Mouse (Mus musculus) v-Abl transformed pro-B cells (cell line): Measurements from ENCODE around the gene Astn2.

Experiments
- in situ Hi-C, 2 experiments: fragments of 400-800 bp; cut with MboI; formaldehyde crosslinking; loops; one replicate each; pipeline ENCODE4 v1.15.1; 2025; ENCODE audit not compliant: unreplicated experiment in 2 of 2

Gene Astn2

GRCm38 (mm10) chr4:65888332-65888993 lies 515.9 kb downstream of the Astn2 start:
- in situ Hi-C loops, result no loop called here

- in situ Hi-C loops, result no loop called here
Measured at GRCm38 (mm10) chr4:65886862-65887261, 517.5 kb downstream of the Astn2 start.

GRCm38 (mm10) chr4:65885921-65886320 lies 518.5 kb downstream of the Astn2 start:
- in situ Hi-C loops, result no loop called here

GRCm38 (mm10) chr4:65874236-65874781 lies 530.1 kb downstream of the Astn2 start:
- in situ Hi-C loops, result no loop called here

DNA sequence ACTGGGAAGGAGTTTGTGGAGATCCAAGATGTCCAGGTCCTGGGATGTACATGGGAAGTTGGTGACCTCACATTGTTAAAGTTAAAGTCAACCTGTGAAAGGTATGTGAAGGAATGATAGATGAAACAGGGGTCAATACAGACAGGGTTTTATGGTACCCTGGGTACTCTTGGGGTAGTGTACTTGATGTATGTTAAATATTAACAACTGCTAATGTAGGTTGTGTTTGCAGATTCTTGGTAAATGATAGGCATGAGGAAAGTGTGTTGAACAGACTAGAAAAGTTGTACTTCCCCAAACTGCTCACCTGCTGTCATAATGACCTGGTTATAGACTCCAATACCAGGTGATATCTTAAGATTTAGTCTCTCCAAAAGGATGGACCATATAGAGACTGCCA lies 539.9 kb downstream of the Astn2 start:
- in situ Hi-C loops, result no loop called here

DNA sequence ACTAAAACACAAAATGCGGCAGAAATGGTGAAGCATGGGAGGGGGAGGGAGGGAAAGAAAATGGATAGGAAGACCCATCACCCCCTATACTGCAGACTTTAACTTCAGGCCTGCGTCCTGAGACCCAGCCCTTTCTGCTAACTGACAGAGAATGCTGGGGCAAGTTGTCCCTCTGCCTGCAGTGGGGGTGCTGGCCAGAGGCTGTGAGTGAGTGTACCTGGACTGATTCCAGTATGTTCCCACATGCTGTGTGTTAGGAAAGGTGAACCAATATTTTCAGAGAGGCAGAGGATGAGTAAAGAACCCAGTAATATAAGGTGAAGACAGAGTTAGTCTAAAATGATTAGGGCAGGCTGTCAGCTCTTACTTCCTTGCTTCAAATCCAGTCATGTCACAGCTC lies 561.2 kb downstream of the Astn2 start:
- in situ Hi-C loops, result no loop called here

GRCm38 (mm10) chr4:65839550-65840000 lies 564.8 kb downstream of the Astn2 start:
- in situ Hi-C loops, result no loop called here

- in situ Hi-C loops, result no loop called here
Measured at GRCm38 (mm10) chr4:65838781-65839180, 565.6 kb downstream of the Astn2 start.

DNA sequence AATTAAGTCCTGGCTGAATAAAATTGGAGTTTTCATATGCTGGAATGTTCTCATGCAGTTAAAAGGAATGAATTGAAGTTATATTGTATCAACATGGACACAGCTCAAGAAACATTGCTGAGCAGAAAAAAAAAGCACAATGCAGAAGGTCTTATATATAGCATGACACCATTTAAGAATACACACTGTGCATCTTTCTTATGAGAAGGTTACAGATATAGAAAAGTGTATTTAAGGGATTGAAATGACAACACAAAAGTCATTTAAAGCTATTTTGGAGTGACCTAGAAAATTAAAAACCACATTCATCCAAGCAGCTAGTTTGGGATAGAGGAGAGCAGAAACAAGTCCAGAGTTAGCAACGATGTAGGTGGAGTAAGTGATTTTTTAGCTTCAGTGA lies 571.4 kb downstream of the Astn2 start:
- in situ Hi-C loops, result no loop called here

DNA sequence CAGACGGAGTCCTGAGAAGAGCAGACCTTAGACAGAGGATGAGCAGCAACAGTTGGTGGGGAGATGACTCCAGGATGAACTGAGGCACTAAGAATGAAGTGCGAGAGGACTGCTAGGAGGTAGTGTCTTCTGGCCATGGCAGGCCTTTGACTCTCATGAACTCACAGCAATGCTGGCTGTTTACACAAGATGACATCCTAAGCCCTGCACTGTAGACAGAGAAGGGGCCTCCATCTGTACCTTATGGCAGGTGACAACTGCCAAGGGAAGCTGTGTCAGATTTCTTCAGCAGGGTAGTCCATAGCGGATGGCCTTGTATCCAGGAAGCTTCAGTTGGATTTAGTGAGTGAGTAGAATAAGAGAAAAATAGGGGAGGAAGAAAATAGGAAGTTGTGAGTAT lies 572.5 kb downstream of the Astn2 start:
- in situ Hi-C loops, result no loop called here

DNA sequence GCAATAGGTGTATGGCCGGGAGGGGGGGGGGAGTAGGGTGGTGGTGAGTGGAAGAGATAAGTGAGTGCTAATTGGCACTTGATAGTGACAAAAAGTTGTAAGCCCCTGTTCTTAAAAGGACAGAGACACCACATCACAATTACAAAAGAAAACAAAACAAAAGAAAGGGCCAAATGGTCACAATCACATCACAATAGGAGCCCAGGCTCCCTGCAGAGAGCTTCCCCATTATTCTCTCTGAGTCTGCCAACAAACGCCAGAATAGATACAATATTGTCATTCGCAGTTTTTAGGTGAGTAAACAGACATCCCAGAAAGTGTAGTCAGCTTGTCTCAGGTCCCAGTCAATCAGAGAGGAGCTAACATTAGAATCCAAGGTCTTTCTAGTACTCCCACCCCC lies 573.9 kb downstream of the Astn2 start:
- in situ Hi-C loops, result no loop called here

- in situ Hi-C loops, result no loop called here
Measured at GRCm38 (mm10) chr4:65821070-65821469, 583.3 kb downstream of the Astn2 start.

DNA sequence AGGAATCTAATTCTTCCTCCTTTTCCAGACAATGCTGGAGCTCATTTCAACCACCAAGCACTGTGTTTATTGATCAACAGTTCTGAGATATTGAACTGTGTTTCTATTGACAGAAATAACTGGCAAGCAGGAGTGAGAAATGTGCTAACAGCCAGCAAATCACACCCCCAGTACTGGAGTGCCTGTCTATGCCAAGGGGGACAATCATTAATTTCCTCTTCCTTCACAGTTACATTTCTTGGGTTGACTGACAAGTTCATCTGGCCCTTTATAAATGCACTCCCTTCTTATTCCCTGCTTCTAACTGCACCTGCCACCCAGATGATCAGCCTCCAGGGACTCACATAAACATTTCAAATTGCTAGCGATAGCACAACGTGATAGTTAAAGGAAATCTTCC lies 584.2 kb downstream of the Astn2 start:
- in situ Hi-C loops, result no loop called here

- in situ Hi-C loops, result no loop called here
Measured at GRCm38 (mm10) chr4:65819835-65820234, 584.6 kb downstream of the Astn2 start.

DNA sequence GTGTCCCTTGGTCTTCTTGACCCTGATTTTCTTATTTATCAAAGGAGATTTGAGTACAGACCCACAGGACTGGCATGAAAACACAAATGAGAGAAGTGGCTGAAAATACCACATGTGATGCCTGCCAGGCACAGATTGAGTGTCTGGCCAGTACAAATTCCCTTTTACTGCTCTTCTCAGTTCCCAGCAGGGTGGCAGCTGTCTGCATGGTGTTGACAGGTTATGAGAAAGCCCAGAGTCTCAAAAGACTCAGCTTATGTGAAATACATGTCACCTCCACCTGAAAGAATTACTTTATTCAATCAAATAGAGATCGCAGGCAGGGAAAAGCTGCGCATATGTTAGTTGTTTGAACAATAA lies 590.3 kb downstream of the Astn2 start:
- in situ Hi-C loops, result no loop called here

DNA sequence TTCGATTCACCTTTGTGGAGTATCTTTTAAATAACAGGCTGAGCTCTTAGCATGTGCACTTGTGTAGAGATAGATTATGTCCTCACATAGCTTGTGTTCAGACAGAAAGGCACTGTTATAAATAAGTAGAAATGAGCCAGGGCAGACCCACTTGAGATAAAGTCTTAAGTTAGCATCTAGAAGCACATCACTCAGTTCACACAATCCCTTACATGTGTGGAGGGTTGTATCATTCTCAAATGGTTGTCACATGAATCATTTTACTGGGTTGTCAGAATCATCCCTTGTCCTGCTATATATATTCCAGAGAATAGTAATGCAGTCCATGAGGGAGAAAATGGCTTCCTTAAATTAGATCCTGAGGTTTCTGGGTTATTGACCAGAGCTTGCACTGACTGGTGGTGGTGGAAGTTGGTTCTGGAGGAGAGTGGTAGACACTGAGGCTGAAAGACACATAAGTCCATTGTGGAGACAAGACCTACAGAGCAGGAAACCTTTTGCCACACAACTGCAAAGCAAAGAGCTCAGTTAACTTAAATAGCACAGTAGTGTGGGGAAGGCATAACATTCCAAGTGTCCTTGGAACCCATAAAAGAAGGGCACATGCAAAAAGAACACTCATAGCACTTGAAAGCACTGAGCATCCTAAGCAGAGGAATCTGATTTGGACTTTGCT lies 590.8 kb downstream of the Astn2 start:
- in situ Hi-C loops, result no loop called here

DNA sequence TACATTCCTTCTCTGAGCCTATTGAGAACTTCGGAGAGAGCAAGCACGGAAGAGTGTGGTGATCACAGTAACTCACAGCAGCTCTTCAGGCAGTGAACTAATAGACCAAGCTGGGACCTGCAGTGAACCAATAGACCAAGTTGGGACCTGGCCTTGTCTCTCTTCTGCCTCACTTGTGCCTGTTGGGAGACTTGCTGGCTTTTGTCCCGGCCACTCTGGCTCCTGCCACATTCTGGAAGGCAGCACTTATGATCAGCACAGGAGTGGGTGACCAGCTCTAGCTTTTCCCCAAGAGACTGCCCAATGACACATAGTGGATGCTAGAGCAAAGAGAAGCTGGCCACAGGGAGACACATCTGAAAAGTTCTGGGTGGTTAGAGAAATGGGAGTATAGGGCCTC lies 597.1 kb downstream of the Astn2 start:
- in situ Hi-C loops, result no loop called here

DNA sequence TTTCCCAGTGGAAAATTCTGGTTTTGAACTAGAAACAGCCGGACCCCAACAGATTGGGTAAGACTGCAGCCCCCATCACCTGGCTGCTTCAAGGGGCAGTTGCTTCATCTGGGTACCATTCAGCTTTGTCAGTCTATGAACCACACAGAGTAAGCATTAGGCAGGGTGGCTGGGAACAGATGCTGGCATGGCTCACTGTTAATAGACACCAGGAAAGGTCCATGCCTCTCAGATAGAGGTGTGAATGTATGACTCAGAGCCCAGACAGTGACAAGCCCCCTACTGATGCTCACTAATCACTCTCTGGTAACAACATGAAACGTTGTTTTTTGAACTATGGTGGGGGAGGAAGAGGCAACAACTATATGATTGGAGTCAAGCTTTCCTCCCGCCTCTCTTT lies 603.2 kb downstream of the Astn2 start:
- in situ Hi-C loops, result no loop called here

GRCm38 (mm10) chr4:65791051-65791450 lies 613.4 kb downstream of the Astn2 start:
- in situ Hi-C loops, result no loop called here

GRCm38 (mm10) chr4:65773368-65774010 lies 630.9 kb downstream of the Astn2 start:
- in situ Hi-C loops, result no loop called here

- in situ Hi-C loops, result no loop called here
Measured at GRCm38 (mm10) chr4:65770952-65771351, 633.5 kb downstream of the Astn2 start.

DNA sequence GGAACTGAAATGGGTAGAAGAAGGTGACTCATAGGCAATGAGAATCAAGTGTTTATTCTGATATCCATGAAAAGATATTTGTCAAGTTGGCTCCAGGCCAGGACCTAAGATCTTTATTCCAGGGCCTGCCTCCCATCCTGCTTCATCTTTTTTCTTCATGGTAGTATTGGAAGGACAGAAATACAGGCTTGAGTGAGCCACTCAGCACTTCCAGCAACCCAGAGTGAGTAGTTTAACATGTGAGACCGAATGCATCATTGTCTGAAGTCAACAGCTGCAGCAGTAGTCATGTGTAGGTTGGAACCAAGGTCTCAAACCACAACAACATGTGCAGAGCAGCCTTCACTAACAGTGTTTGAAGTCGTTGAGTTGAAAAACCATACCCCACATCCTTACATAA lies 636.5 kb downstream of the Astn2 start:
- in situ Hi-C loops, result no loop called here
